Mouse (Mus musculus) liver, adult 2 months (tissue): ENCODE results near the gene Kdm8.

Experiments
- CTCF ChIP-seq: fragments of 200-500 bp; IDR thresholded peaks from 2 replicates; pipeline ENCODE4 v1.5.1; 2011; ENCODE audit warnings: low read depth, low read length, control low read depth
- POLR2A ChIP-seq: fragments of 200-500 bp; IDR thresholded peaks from 2 replicates; pipeline ENCODE4 v1.6.1; 2011; ENCODE audit warnings: low read length, control low read depth; ENCODE audit not compliant: insufficient read depth; ENCODE audit errors: extremely low read depth

- TF ChIP-seq CTCF (no peak), POLR2A (no peak)
These were observed 17.7 kb downstream of the Kdm8 start for GRCm38 (mm10) chr7:125462200-125462599.
